Mouse (Mus musculus): ENCODE measurements at regions not wholly inside any gene's neighbourhood (a gene's known extent, or its start where the extent isn't known, plus 50 kb on each side); places are given as distances from the start of the nearest gene placed in this dataset.

GRCm38 (mm10) chr1:35981226-35981625, 87.0 kb upstream of the Hs6st1 start:
- DNase-seq = no peak

- DNase-seq = no peak
Measured at GRCm38 (mm10) chr1:35983361-35983760, 84.8 kb upstream of the Hs6st1 start.

- no peak for DNase-seq
Measured at GRCm38 (mm10) chr1:35985318-35985717, 82.9 kb upstream of the Hs6st1 start.

GRCm38 (mm10) chr1:35986666-35987065, 81.5 kb upstream of the Hs6st1 start:
- DNase-seq = no peak

GRCm38 (mm10) chr1:35992227-35992909, 75.8 kb upstream of the Hs6st1 start:
- DNase-seq = no peak

- no peak for DNase-seq
Measured at GRCm38 (mm10) chr1:35992937-35993336, 75.3 kb upstream of the Hs6st1 start.

GRCm38 (mm10) chr1:35995691-35996090, 72.5 kb upstream of the Hs6st1 start:
- DNase-seq = no peak

GRCm38 (mm10) chr1:36001319-36001718, 66.9 kb upstream of the Hs6st1 start:
- DNase-seq = no peak

- DNase-seq = no peak
Measured at GRCm38 (mm10) chr1:36001821-36002220, 66.4 kb upstream of the Hs6st1 start.

- no peak for DNase-seq
Measured at GRCm38 (mm10) chr1:36003592-36003991, 64.6 kb upstream of the Hs6st1 start.

GRCm38 (mm10) chr1:36008598-36008997, 59.6 kb upstream of the Hs6st1 start:
- DNase-seq = no peak

- DNase-seq = no peak
Measured at GRCm38 (mm10) chr1:36009010-36009619, 59.1 kb upstream of the Hs6st1 start.

GRCm38 (mm10) chr1:36010151-36010550, 58.0 kb upstream of the Hs6st1 start:
- DNase-seq = no peak

GRCm38 (mm10) chr1:36010834-36011233, 57.4 kb upstream of the Hs6st1 start:
- no peak for DNase-seq

- no peak for DNase-seq
Measured at GRCm38 (mm10) chr1:36012081-36012765, 56.0 kb upstream of the Hs6st1 start.

GRCm38 (mm10) chr1:36013823-36014341, 54.3 kb upstream of the Hs6st1 start:
- DNase-seq = no peak

GRCm38 (mm10) chr1:36014372-36014771, 53.8 kb upstream of the Hs6st1 start:
- DNase-seq = no peak

- DNase-seq = no peak
Measured at GRCm38 (mm10) chr1:36015210-36015609, 53.0 kb upstream of the Hs6st1 start.

GRCm38 (mm10) chr1:36016566-36016965, 51.6 kb upstream of the Hs6st1 start:
- no peak for DNase-seq

GRCm38 (mm10) chr1:36017061-36017461, 51.1 kb upstream of the Hs6st1 start:
- DNase-seq = no peak

- DNase-seq = no peak
Measured at GRCm38 (mm10) chr1:36017656-36018055, 50.5 kb upstream of the Hs6st1 start.

Data from liver (tissue).